Mouse (Mus musculus): ENCODE measurements around the gene Nup62.

Nup62 gene

DNA sequence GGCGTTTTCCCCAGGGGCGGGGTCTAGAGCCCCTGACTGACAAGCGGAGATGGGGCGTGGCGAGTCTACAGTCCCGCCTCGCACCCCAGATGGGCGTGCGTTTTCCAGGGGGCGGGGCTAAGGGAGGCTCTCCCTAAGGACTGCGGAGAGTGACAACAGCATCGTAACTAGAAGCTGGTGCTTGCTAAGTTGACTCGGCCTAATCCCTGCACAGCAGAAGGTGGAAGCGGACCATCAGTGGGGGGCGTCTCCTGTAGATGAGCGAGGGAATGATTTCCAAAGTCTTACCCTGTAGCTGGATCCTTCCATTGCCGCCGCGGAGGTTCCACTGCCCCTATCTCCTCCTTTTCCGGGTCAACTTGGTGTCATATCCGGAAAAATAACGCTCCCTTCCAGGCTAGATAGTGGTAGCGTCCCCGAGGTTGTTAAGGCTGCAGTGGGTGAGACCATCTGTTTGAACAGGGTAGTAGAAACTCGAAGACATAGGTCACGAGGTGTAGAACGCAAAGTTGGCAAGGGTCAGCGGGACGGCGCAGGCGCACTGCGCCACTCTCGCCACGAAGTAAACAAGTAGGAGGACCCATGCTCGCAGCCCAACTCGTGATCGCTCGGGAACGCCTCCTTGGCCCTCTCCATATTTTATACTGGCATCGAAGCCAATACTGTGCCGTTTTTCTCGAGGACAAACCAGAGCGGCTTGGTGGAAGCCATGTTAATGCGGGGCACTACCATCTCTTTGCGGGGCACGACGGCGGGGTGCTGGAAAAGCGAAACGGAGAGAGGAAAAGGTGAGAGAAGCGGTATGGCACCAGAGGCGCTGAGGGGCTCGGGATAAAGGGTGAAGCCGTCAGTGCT lies 32.9 kb downstream of the Nup62 start, which contains the start of the genes Akt1s1 and Tbc1d17:
Gene Akt1s1 (plus strand): TSS at position 431 of the 855 bp plus-strand sequence.
Gene Tbc1d17 (minus strand): TSS at position 519 of the 855 bp plus-strand sequence.
- peak; percentile 72 for ATAC-seq (ENCODE audit: low TSS enrichment)

DNA sequence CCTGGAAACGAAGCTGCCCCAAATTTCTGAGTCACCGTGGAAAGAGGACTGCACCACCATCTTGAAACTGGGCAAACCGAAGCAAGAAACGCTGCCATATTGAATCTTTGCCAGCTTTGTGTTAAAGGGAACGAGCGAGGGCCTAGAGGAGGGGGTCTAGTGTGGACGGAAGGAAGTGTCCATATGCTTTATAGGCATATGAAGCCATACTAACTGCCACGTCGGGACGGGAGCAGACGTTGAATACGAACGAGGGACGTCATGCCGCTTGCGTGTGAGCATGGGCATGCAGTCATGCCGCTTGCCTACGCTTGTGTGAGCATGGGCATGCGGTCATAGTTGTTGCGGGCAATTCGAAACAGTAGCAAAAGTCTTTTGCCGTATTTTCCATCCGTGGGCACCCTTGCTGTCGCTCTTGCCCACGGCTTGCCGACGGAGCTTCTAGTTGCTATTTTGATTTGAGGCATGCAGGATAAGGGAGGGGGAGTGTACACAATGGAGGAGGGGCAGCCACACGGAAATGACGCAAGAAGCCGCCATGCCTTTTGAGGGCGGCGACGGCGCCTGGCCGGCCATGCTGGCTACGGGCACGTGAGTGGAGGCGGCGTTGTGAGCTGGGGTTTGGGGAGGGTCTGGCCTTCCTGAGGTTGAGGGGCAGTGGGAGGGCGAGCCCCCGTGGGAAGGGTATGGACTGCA lies 33.7 kb downstream of the Nup62 start:
- ATAC-seq (ENCODE audit: low TSS enrichment): peak; percentile 58

DNA sequence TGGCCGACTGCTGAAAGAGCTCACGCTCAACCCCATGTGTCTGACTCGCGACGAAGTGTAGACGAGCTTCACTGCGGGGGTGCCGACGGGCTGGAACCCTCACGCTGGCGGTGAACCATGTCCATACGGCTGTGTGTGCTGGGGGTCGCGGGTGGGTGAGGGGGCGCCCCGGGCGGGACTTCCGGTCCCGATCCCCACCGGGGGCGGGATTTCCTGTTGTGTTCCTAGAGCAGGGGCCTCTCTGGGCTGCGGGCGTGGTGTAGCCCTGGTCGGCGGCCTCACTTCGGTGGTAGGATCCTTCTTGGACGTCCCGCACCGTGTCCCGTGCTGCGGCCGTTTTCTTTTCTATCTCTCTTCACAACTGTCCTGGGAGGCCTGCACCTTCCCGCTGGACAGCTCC lies 34.3 kb downstream of the Nup62 start:
- peak; percentile 10; the same call in 1 of the 2 replicates for ATAC-seq (ENCODE audit: low TSS enrichment)

DNA sequence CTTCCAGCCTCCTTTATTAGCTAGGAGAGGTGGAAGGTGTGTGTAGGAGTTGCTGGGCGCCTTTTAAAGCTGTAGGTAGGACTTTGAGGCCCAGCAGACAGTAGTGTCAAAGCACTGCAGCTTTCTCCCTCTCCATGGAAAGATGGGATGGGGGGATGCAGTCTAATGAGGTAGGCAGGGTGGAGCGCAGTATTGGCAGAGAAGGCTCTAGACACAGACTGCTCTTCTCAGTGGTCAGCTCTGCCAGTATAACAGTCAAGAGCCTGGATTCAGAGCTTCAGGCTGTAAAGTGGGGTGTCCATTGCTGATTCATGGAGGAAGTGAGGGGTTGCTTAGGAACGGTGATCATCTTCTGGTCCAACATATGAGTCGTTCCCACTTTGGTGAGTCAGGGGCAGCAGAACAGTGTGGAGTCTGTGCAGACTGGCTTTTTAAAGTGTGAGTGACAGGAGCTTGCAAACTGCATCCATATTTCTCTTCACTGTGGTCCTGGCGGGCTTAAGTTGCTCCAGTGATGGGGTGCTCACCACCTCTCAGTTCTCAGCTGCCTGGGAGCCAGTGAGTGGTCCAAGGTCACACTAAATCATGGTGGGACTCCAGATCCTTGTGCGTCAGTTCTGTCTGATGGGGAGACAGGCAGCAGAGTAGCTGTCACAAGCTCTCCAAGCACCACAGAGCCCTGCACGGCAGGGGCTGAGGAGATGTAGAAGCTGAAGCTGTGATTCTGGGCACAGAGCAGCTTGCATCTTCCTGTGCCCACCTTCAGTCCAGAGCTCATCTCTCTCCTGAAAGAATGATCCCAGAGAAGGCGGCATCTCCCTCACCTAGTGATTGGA lies 35.1 kb downstream of the Nup62 start:
- ATAC-seq (ENCODE audit: low TSS enrichment): no peak

DNA sequence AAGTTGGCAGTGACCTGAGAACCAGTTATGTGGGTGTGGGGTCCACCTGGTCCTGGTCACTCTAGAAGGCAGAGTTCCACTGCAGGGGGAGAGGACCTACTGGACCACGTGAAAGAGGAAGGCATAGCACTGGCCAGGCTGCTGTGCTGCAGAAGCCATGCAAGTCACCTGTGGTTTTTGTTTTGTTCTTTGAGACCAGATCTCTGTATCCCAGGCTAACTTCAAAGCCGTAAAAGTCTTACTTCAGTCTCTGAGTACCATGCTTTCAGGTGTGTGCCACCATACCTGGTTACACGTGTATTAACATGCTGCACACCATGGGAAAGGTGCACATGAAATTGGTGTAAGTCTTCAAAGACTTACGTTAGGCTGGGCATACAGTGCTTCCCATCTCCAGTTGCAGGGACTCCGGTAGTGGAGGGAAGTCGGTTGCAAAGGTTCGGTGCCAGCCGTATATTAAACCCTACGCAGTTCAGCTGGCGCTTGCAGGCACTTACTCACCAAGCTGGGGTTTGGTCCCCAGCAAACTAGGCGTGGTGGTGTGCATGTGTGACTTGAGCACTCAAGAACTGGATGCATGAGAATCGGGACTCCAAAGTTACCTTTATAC lies 35.8 kb downstream of the Nup62 start:
- ATAC-seq (ENCODE audit: low TSS enrichment): no peak

DNA sequence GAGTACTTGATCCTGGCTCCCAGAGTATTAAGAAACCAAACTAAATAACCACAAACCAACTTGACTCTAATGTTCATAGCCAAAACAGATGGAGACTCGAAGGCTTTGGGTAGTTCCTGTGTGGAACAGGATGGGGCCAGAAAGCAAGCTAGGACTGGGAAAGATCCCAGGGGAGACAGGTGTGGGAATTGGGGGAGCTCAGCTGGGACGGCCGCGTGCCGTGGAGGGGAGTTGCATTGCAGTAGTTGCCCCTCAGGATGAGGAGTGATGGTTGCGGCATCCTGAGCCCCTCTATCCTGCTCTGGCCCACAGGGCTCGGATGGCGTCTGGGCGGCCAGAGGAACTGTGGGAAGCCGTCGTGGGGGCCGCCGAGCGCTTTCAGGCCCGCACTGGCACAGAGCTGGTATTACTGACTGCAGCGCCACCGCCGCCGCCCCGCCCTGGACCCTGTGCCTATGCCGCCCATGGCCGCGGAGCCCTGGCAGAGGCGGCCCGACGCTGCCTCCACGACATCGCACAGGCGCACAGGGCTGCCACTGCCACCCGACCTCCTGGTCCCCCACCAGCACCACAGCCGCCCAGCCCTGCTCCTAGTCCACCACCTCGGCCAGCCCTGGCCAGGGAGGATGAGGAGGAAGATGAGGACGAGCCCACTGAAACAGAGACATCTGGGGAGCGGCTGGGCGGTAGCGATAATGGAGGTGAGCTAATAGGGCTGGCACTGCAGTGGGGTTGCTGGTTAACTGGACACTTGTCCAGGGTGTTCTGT lies 36.6 kb downstream of the Nup62 start:
- ATAC-seq (ENCODE audit: low TSS enrichment): no peak

DNA sequence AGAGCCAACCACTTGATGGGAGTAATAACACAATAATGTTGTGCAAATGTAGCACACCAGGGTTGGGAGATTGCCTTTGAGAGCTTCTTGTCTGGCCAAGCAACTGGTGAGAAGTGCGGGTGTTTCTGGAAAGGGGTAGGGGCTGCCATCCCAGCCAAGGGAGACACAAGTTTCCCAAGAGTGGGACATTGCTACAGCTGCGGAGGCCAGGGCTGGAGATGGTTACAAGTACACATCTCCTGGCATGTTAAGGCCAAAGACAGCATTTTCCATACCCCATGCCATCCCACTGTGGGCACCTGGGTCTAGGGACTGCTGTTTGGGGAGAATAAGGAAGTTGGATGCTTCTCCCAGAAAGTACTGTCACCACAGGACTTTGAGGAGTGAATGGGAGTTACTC lies 37.2 kb downstream of the Nup62 start:
- no peak for ATAC-seq (ENCODE audit: low TSS enrichment)

DNA sequence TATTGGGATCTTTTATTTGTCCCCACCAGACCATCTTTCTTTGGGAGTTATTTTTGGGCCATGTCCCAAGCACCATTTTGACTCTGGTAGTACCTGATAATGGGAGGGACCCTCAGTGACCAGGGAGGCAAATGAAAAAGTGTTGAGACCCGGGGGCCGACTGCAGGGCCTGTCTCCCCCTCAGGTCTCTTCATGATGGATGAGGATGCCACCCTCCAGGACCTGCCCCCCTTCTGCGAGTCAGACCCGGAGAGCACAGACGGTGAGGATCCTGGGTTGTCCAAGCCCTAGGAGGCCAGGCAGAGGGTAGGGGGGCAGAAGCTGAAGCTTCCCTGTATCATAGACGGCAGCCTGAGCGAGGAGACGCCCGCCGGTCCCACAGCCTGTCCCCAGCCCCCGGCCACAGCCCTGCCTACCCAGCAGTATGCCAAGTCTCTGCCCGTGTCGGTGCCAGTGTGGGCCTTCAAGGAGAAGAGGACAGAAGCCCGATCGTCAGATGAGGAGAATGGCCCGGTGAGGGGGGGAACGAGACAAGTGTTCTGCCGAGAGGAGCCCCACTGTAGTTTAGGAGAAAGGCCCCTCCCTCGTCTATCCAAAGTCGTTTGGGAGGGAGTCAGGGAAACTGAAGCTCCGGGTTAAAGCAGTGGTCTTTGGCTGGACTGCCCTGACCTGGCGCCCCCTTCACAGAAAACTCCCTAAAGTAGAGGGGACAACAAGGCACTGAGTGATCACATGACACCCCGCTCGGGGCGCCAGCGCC lies 37.9 kb downstream of the Nup62 start:
- no peak for ATAC-seq (ENCODE audit: low TSS enrichment)

DNA sequence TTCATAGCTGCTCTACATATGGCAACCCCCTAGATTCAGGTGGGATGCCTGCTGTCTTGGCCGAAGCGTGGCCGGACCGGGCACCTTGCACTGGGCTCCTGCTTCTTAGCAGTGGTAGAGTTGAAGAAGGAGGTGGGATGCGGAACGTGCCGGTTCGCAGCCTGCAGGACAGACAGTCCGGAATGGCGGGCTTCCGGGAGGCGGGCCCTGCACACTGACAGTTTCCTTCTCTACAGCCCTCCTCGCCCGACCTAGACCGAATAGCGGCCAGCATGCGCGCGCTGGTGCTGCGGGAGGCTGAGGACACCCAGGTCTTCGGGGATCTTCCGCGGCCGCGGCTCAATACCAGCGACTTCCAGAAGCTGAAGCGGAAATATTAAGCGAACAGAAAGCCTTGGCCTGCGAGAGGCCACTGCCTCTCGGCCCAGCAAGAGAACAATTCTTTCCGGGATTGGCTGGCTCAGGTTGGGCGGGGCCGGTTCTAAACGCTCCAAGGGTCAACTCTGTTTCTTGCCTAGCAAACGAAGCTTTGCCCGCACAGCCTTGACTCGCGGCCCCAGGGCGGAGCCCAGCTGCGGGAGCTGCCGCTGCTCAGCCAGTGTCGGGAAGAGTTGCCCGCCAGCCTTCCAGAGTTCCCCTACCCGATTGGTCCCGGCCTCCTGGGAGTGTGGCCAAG lies 38.6 kb downstream of the Nup62 start:
- 0 out of 2 replicates have a peak, but pooled peaks have one; percentile 10 for ATAC-seq (ENCODE audit: low TSS enrichment)

DNA sequence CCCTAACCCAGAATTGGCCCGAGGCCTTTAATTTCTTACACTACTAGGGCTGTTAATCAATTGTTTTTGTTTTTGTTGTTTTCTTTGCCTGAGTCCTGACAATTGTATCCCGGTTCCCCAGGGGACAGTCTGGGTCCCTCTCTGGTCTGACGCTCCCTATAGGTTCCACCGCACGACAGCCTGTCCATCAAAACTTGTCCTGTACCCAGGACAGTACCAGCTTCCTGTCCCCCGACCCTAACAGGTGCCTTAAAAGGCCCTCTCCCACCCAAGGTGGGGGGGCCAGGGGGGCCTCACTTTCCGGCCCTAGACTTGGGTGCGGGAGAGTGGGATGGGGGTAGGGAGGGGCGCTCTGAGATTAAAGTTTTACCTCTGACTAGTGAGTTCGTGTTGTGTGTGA lies 39.1 kb downstream of the Nup62 start:
- ATAC-seq (ENCODE audit: low TSS enrichment): no peak

DNA sequence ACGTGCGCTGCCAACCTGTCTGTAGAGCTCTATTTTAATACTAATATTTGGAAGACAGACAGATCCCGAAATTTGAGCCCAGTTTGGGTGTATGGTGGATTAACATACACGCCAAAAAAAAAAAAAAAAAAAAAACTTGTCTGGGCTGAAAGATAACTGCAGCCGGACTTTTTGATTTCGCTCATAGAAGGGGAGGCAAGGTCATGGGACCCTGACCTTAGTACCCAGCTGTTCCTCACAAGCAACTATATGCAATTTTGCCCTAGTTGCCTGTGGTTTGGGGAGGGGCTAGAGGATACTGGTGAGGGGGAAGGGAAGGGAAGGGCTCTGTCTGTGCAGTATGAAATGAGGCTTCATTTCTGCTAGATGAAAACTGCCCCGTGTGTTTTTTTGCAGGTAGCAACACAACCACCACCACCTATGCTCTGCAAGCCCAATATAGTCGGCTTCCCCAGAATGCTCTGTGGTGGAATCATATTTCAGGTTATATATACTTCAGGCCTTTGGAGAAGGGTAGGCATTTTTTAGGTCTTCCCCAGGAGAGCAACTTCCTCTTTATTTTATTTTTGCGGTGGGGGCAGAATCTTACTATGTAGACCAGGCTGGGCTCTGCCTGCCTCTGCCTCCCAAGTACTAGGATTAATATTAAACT lies 40.5 kb downstream of the Nup62 start:
- ATAC-seq (ENCODE audit: low TSS enrichment): no peak

DNA sequence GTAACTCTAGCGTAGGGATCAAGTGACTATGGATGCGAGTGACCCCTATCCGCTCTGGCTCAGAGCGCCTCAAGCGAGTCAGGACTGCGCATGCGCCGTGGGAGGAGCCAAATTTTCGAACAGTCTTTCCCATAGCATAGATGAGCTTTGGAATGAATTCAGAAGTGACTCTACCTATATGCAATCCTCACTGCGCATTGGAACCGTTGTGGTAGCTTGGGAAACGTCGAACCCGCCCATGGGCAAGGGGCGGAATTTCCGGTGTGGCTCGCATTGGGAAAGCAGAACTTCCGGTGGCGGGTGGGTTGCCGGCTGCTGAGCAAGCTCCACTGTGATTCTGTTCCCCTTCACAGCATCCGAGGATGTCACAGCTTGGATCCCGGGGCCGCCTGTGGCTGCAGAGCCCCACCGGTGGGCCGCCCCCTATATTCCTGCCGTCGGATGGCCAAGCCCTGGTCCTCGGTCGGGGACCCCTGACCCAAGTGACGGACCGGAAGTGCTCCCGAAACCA lies 41.2 kb downstream of the Nup62 start, which contains the start of gene Pnkp:
Gene Pnkp (plus strand): TSS at position 98 of the 511 bp plus-strand sequence.
- ATAC-seq (ENCODE audit: low TSS enrichment): peak; percentile 71

DNA sequence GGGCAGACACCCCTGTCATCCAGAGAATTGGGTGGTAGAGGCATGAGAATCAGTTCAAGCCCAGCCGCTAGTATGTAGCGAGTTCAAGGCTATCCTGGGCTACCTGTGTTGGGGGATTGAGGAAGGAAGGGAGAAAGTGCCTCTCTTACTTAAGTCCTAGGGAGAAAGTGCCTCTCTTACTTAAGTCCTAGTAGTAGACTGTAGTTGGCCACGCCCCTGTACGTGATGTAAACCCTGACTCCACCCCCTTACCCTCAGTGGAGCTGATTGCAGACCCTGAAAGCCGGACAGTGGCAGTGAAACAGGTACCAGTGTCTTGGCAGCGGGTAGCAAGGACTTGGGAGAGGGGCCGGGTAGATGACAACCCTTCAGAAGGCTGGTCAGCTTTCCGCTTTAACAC lies 42.0 kb downstream of the Nup62 start:
- no peak for ATAC-seq (ENCODE audit: low TSS enrichment)

DNA sequence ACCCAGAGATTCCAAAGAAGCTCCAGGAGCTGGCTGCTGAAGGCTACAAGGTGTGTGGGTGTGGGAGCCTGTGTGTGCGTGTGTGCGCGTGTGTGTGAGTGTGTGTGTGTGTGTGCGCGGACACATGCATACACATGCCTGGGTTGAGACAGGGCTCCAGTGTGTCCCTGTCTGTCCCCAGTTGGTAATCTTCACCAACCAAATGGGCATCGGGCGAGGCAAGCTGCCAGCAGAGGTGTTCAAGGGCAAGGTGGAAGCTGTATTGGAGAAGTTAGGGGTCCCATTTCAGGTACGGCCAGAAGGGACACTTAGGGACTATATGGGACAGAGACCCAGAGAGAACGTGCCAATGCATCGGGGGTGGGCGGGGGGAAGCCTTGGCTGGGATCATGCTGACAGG lies 44.0 kb downstream of the Nup62 start:
- no peak for ATAC-seq (ENCODE audit: low TSS enrichment)

DNA sequence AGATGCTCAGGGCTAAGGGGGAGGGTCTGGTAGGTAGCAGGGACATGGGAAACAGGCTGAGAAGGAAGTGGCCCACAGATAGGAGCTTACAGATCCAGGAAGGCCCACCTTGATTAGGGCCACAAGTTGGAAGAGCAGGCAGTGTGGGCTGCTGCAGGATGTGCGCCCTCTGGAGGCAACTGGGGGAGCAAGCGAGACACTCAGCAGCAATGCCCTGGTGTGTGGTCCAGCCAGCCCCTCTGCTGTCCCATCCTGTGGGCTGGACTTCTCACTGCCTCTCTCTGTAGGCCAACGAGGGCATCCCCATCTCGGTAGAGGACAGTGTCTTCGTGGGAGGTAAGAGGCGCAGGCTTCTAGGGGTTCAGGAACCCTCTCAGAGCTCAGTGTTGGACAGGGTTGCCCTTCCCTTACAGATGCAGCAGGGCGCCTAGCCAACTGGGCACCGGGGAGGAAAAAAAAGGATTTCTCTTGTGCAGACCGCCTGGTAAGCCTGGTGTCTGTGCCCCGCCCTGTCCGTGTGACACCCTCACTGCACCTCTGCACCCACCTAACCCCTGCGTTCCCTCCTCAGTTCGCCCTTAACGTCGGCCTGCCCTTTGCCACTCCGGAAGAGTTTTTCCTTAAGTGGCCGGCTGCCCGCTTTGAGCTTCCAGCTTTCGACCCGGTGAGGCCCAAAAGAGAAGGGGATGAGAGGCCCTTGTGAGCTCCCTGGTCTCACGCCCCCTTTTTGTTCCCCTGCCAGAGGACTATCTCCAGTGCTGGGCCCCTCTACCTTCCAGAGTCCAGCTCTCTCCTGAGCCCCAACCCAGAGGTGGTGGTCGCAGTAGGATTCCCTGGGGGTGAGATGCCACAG lies 44.9 kb downstream of the Nup62 start:
- ATAC-seq (ENCODE audit: low TSS enrichment): no peak

DNA sequence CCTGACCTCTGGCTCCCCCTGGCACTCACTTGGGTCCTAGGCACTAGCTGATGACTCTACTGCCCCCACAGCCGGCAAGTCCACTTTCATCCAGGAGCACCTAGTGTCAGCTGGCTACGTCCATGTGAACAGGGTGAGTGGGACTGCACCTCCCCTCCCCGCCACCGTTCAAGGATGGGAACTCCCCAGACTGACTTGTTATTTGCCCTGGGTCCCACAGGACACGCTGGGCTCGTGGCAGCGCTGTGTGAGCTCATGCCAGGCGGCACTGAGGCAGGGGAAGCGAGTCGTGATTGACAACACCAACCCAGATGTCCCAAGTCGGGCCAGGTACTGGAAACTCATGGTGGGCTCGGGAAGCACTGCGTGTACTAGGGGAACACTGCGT lies 45.5 kb downstream of the Nup62 start:
- no peak for ATAC-seq (ENCODE audit: low TSS enrichment)

DNA sequence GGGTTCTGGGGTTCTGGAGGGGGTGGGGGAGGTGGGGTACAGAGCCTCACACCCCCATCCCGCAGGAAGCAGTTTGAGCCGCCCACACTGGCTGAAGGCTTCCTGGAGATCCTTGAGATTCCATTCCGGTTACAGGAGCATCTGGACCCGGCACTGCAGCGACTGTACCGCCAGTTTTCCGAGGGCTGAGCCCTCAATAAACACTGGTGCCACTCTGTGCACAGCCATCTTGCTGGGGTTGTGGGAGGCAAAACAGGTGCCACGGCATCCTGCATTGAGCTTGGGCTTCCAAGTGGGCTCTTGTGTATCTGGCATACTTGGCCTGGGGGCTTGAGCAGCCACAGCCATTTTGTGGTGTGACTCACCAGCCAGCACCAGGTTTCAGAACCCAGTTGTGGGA lies 46.5 kb downstream of the Nup62 start:
- ATAC-seq (ENCODE audit: low TSS enrichment): no peak

DNA sequence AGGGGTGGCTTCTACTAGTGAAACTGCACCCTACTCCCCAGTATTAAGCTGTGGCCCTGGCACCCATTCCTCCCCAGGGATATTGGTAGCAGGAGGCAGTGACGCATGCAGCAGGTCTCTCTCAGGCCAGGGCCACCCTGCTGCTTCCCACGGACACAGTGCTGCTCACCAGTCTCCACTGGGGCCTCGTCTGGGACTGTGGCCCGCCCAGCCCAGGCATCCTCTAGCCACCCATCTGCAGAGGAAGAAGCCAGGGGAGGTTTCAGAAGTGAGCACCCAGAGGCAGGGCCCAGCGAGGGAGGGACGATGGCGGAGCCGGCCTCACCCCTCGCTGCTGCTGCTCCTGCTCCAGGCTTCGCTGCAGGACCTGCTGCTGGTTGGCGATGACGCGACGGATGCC lies 47.3 kb downstream of the Nup62 start:
- no peak for ATAC-seq (ENCODE audit: low TSS enrichment)

Measured in frontal cortex, adult (tissue).